Mouse (Mus musculus) CH12.LX (cell line): ENCODE results near the gene Dnase1l2. TPM values are rescaled to one million over a fixed set of nuclear protein-coding genes. Genes with fewer than 3 reads are reported as not detected.
A peak's percentile ranks its signal among the peaks of the same experiment; 100 is the strongest.

Source experiments
- DNase-seq: peaks from one replicate; pipeline ENCODE4 v3.0.0-alpha.2; 2013; ENCODE audit errors: extremely low read depth
- H3K27ac ChIP-seq: 2 replicates; pipeline ENCODE4 v1.5.1; 2012; ENCODE audit warnings: low read depth, mild to moderate bottlenecking, control low read depth, moderate library complexity; ENCODE audit not compliant: insufficient read depth
- H3K27me3 ChIP-seq: replicated peaks from 2 replicates; pipeline ENCODE3; 2012; ENCODE audit warnings: inconsistent platforms
- H3K36me3 ChIP-seq, 2 experiments: replicated peaks in 1 of 2; 2 replicates each; pipeline versions ENCODE3 to v1.6.1; 2012; ENCODE audit warnings: inconsistent platforms in 1 of 2, low read length in 1 of 2, mild to moderate bottlenecking in 1 of 2, mixed read lengths in 1 of 2, moderate library complexity in 1 of 2; ENCODE audit not compliant: control insufficient read depth in 1 of 2, insufficient read depth in 1 of 2
- H3K4me1 ChIP-seq, 2 experiments: 2 replicates each; pipeline ENCODE4 v1.6.1; 2012; ENCODE audit warnings: inconsistent platforms in 1 of 2, moderate library complexity in 1 of 2; ENCODE audit not compliant: insufficient read depth in 2 of 2, control insufficient read depth in 1 of 2
- H3K4me2 ChIP-seq: 2 replicates; pipeline ENCODE4 v1.6.1; 2012; ENCODE audit warnings: low read depth, mild to moderate bottlenecking, control low read depth; ENCODE audit not compliant: poor library complexity, insufficient read depth, severe bottlenecking
- H3K4me3 ChIP-seq, 3 experiments: fragments of 150-350 bp in 1 of 3; sonication (generic) in 1 of 3; replicated peaks in 1 of 3; 2 replicates each; pipeline versions ENCODE3 to v1.5.1; 2011 to 2012; ENCODE audit warnings: low read depth in 2 of 3, low read length in 2 of 3, mild to moderate bottlenecking in 2 of 3, moderate library complexity in 2 of 3, control low read depth in 1 of 3, improper control_type of control experiment in 1 of 3, inconsistent platforms in 1 of 3, mixed read lengths in 1 of 3; ENCODE audit not compliant: poor library complexity in 1 of 3
- H3K79me2 ChIP-seq: replicated peaks from 2 replicates; pipeline ENCODE4 v1.6.1; 2012; ENCODE audit warnings: mild to moderate bottlenecking, moderate library complexity; ENCODE audit not compliant: control insufficient read depth, poor library complexity, insufficient read depth, severe bottlenecking; ENCODE audit errors: extremely low read depth
- H3K9ac ChIP-seq: 2 replicates; pipeline ENCODE4 v1.6.1; 2012; ENCODE audit warnings: low read depth, mild to moderate bottlenecking, control low read depth, moderate library complexity; ENCODE audit not compliant: insufficient read depth
- H3K9me3 ChIP-seq: replicated peaks from 2 replicates; pipeline ENCODE3; 2012; ENCODE audit warnings: low read length, inconsistent platforms, mixed read lengths
- BHLHE40 ChIP-seq: IDR thresholded peaks from 2 replicates; pipeline ENCODE4 v1.6.1; 2011; ENCODE audit warnings: mild to moderate bottlenecking, low read depth, low read length, improper control_type of control experiment
- CHD1 ChIP-seq: IDR thresholded peaks from 2 replicates; pipeline ENCODE4 v1.6.1; 2012; ENCODE audit warnings: low read depth, low read length, improper control_type of control experiment, inconsistent platforms
- CHD2 ChIP-seq: IDR thresholded peaks from 2 replicates; pipeline ENCODE4 v1.6.1; 2011; ENCODE audit warnings: low read length, improper control_type of control experiment
- CTCF ChIP-seq, 2 experiments: IDR thresholded peaks in 1 of 2; conservative IDR thresholded peaks in 1 of 2; 2 replicates each; pipeline ENCODE4 v1.5.1; 2011 to 2012; ENCODE audit warnings: low read depth in 2 of 2, low read length in 2 of 2, improper control_type of control experiment in 1 of 2, inconsistent platforms in 1 of 2, mild to moderate bottlenecking in 1 of 2, moderate library complexity in 1 of 2
- E2F4 ChIP-seq: IDR thresholded peaks from 2 replicates; pipeline ENCODE4 v1.6.1; 2011; ENCODE audit warnings: low read depth, low read length, improper control_type of control experiment; ENCODE audit not compliant: insufficient replicate concordance
- ELF1 ChIP-seq: IDR thresholded peaks from 2 replicates; pipeline ENCODE4 v1.6.1; 2014; ENCODE audit warnings: low read depth, mild to moderate bottlenecking, inconsistent platforms, low read length, improper control_type of control experiment
- EP300 ChIP-seq: IDR thresholded peaks from 2 replicates; pipeline ENCODE4 v1.6.1; 2011; ENCODE audit warnings: low read length, improper control_type of control experiment
- GABPA ChIP-seq: IDR thresholded peaks from 2 replicates; pipeline ENCODE4 v1.6.1; 2012; ENCODE audit warnings: low read depth, low read length, improper control_type of control experiment, inconsistent platforms; ENCODE audit not compliant: insufficient replicate concordance
- HCFC1 ChIP-seq: IDR thresholded peaks from 2 replicates; pipeline ENCODE4 v1.6.1; 2012; ENCODE audit warnings: low read depth, mild to moderate bottlenecking, inconsistent platforms, low read length, improper control_type of control experiment
- IRF4 ChIP-seq: IDR thresholded peaks from 2 replicates; pipeline ENCODE4 v1.6.1; 2014; ENCODE audit warnings: low read depth, mild to moderate bottlenecking, inconsistent platforms, low read length, improper control_type of control experiment
- MAFK ChIP-seq: IDR thresholded peaks from 2 replicates; pipeline ENCODE4 v1.6.1; 2011; ENCODE audit warnings: low read length, improper control_type of control experiment; ENCODE audit not compliant: insufficient replicate concordance
- MAX ChIP-seq: IDR thresholded peaks from 2 replicates; pipeline ENCODE4 v1.6.1; 2011; ENCODE audit warnings: low read length, improper control_type of control experiment
- MAZ ChIP-seq: IDR thresholded peaks from 2 replicates; pipeline ENCODE4 v1.6.1; 2012; ENCODE audit warnings: low read depth, mild to moderate bottlenecking, inconsistent platforms, low read length, improper control_type of control experiment, moderate library complexity
- MXI1 ChIP-seq: IDR thresholded peaks from 2 replicates; pipeline ENCODE4 v1.6.1; 2011; ENCODE audit warnings: mild to moderate bottlenecking, low read depth, low read length, improper control_type of control experiment
- PAX5 ChIP-seq: IDR thresholded peaks from 2 replicates; pipeline ENCODE4 v1.6.1; 2012; ENCODE audit warnings: low read length, inconsistent platforms, mixed read lengths
- POLR2A ChIP-seq: IDR thresholded peaks from 2 replicates; pipeline ENCODE4 v1.6.1; 2011; ENCODE audit warnings: low read depth, mild to moderate bottlenecking, improper control_type of control experiment, low read length
- RCOR1 ChIP-seq: conservative IDR thresholded peaks from 2 replicates; pipeline ENCODE4 v1.6.1; 2012; ENCODE audit warnings: low read depth, mild to moderate bottlenecking, inconsistent platforms, low read length, improper control_type of control experiment
- SMC3 ChIP-seq: IDR thresholded peaks from 2 replicates; pipeline ENCODE4 v1.6.1; 2011; ENCODE audit warnings: low read depth, low read length, improper control_type of control experiment
- TBP ChIP-seq: conservative IDR thresholded peaks from 2 replicates; pipeline ENCODE4 v1.6.1; 2011; ENCODE audit warnings: low read depth, low read length, improper control_type of control experiment
- TCF12 ChIP-seq: IDR thresholded peaks from 2 replicates; pipeline ENCODE4 v1.6.1; 2014; ENCODE audit warnings: low read depth, mild to moderate bottlenecking, inconsistent platforms, low read length, improper control_type of control experiment
- UBTF ChIP-seq: IDR thresholded peaks from 2 replicates; pipeline ENCODE4 v1.6.1; 2012; ENCODE audit warnings: low read depth, mild to moderate bottlenecking, inconsistent platforms, low read length, improper control_type of control experiment, moderate library complexity
- USF1 ChIP-seq: IDR thresholded peaks from 2 replicates; pipeline ENCODE4 v1.6.1; 2014; ENCODE audit warnings: low read depth, mild to moderate bottlenecking, inconsistent platforms, low read length, improper control_type of control experiment
- ZC3H11A ChIP-seq: IDR thresholded peaks from 2 replicates; pipeline ENCODE4 v1.6.1; 2012; ENCODE audit warnings: low read depth, mild to moderate bottlenecking, inconsistent platforms, low read length, improper control_type of control experiment
- dilution Hi-C: fragments of 300-500 bp; cut with MboI; formaldehyde crosslinking; loops from 2 replicates; pipeline ENCODE4 v1.14.3; 2020; ENCODE audit warnings: low sequenced_read_pairs; ENCODE audit not compliant: extremely low pct_unique_long_range_greater_than_20kb, extremely low pct_ligation_motif_present
- in situ Hi-C: fragments of 300-500 bp; cut with MboI; formaldehyde crosslinking; loops from 3 replicates; pipeline ENCODE4 v1.14.3; 2019; ENCODE audit warnings: low sequenced_read_pairs, low pct_ligation_motif_present, low pct_unique_long_range_greater_than_20kb, mixed read lengths
- polyA plus RNA-seq: library from polyadenylated mRNA; unstranded; fragments of >175 nt; gene quantifications from 2 replicates; pipeline ENCODE4 v1.2.1, GENCODE M21; 2012; ENCODE audit warnings: low read depth; ENCODE audit not compliant: insufficient read length
- total RNA-seq, 2 experiments: library from RNA; depleted of rRNA; stranded (reverse); fragments of 300-350 nt in 1 of 2; fragments of >200 nt in 1 of 2; gene quantifications; 2 replicates each; pipeline ENCODE4 v1.2.3; 2012 to 2014

Gene Dnase1l2
- total and polyA plus RNA-seq, 3 experiments, result 0.82 to 1.5 (median 1.1) TPM

- no peak for DNase-seq
- Histone ChIP-seq H3K9me3 (no peaks in the 10 kb centered on the region), H3K36me3 (no peaks in the 10 kb centered on the region), H3K9ac (no peak overlapping the region), H3K4me3 (peak overlapping the region in 1 of 3 experiments; percentile 47), H3K27ac (no peak overlapping the region), H3K27me3 (peaks cover 56% of the 10 kb centered on the region), H3K79me2 (no peaks in the 10 kb centered on the region), H3K4me1 (peaks cover 5 to 6% of the 10 kb centered on the region in 2 experiments; a peak in 2 of 4 replicates), H3K4me2 (peak overlapping the region; percentile 76; the same call in 1 of the 2 replicates)
- dilution Hi-C loops (no loop called here), in situ Hi-C loops (no loop called here)
- TF ChIP-seq CHD2 (no peak), RCOR1 (no peak), USF1 (no peak), HCFC1 (no peak), ZC3H11A (no peak), TCF12 (no peak)
Measured at GRCm38 (mm10) chr17:24489265-24490030, 46.5 kb upstream of the Dnase1l2 start.

GRCm38 (mm10) chr17:24488662-24489264 lies 45.9 kb upstream of the Dnase1l2 start:
- Histone ChIP-seq H3K9ac (no peak overlapping the region; the same call in 1 of the 2 replicates), H3K4me2 (peak overlapping the region; percentile 76), H3K4me3 (peak overlapping the region in 1 of 3 experiments; percentile 47), H3K27ac (no peak overlapping the region), H3K36me3 (no peaks in the 10 kb centered on the region), H3K9me3 (no peaks in the 10 kb centered on the region), H3K79me2 (no peaks in the 10 kb centered on the region), H3K27me3 (peaks cover 56% of the 10 kb centered on the region), H3K4me1 (peaks cover 5 to 6% of the 10 kb centered on the region in 2 experiments; a peak in 2 of 4 replicates)
- TF ChIP-seq CHD1 (no peak), UBTF (peak; percentile 83; the same call in 1 of the 2 replicates)
- dilution Hi-C loops, result no loop called here
- no peak for DNase-seq
- in situ Hi-C loops, result no loop called here

- dilution Hi-C loops (no loop called here), in situ Hi-C loops (no loop called here)
- Histone ChIP-seq H3K4me3 (peak within 1 kb of the TSS in 1 of 3 experiments; percentile 47), H3K4me2 (peak within 1 kb of the TSS; percentile 76), H3K9ac (no peak within 1 kb of the TSS; the same call in 1 of the 2 replicates), H3K27ac (no peak within 1 kb of the TSS), H3K4me1 (peaks cover 5 to 6% of the 10 kb centered on the region in 2 experiments; a peak in 2 of 4 replicates), H3K9me3 (no peaks in the 10 kb centered on the region), H3K36me3 (no peaks in the 10 kb centered on the region), H3K27me3 (peaks cover 56% of the 10 kb centered on the region), H3K79me2 (no peaks in the 10 kb centered on the region)
- no peak for DNase-seq
- no peak for TF ChIP-seq POLR2A
- no peak for TF ChIP-seq E2F4
- no peak for TF ChIP-seq GABPA
- TF ChIP-seq BHLHE40, result no peak
- no peak; the same call in 1 of the 2 replicates for TF ChIP-seq UBTF
- TF ChIP-seq CTCF (conservative IDR thresholded peaks at IDR 0.05 in 1 of 2, IDR thresholded peaks at IDR 0.05 in 1 of 2; ENCODE audit: low read depth in 2 of 2, low read length in 2 of 2), result no peak
- TF ChIP-seq MAZ, result no peak
- no peak for TF ChIP-seq MXI1
- TF ChIP-seq PAX5, result no peak
- no peak for TF ChIP-seq SMC3
- TF ChIP-seq MAFK, result no peak
- TF ChIP-seq ELF1, result no peak
- TF ChIP-seq IRF4, result no peak
- no peak for TF ChIP-seq TCF12
- TF ChIP-seq TBP, result no peak
- no peak for TF ChIP-seq MAX
- TF ChIP-seq EP300, result no peak
- no peak for TF ChIP-seq CHD1
- TF ChIP-seq RCOR1, result no peak
Measured at GRCm38 (mm10) chr17:24488186-24488661, 45.3 kb upstream of the Dnase1l2 start, which contains the start of gene Caskin1. TSS of gene Caskin1 (plus strand) at chr17:24488601.
